Mouse (Mus musculus): ENCODE data around the gene Ppef1.

Gene Ppef1

GRCm38 (mm10) chrX:160598055-160598454 lies 137.5 kb downstream of the Ppef1 start:
- DNase-seq (ENCODE audit: low read depth, low spot score): no peak

- no peak for DNase-seq (ENCODE audit: low read depth, low spot score)
Measured at GRCm38 (mm10) chrX:160592933-160593332, 142.6 kb downstream of the Ppef1 start.

GRCm38 (mm10) chrX:160590147-160590546 lies 145.4 kb downstream of the Ppef1 start:
- no peak for DNase-seq (ENCODE audit: low read depth, low spot score)

- no peak for DNase-seq (ENCODE audit: low read depth, low spot score)
Measured at GRCm38 (mm10) chrX:160588523-160588922, 147.0 kb downstream of the Ppef1 start.

- no peak for DNase-seq (ENCODE audit: low read depth, low spot score)
Measured at GRCm38 (mm10) chrX:160585110-160585509, 150.5 kb downstream of the Ppef1 start.

GRCm38 (mm10) chrX:160584148-160584838 lies 151.3 kb downstream of the Ppef1 start:
- DNase-seq (ENCODE audit: low read depth, low spot score): peak; percentile 13

GRCm38 (mm10) chrX:160583589-160583988 lies 152.0 kb downstream of the Ppef1 start:
- DNase-seq (ENCODE audit: low read depth, low spot score): no peak

All from R1 (cell line).